In the genomic region with DNA sequence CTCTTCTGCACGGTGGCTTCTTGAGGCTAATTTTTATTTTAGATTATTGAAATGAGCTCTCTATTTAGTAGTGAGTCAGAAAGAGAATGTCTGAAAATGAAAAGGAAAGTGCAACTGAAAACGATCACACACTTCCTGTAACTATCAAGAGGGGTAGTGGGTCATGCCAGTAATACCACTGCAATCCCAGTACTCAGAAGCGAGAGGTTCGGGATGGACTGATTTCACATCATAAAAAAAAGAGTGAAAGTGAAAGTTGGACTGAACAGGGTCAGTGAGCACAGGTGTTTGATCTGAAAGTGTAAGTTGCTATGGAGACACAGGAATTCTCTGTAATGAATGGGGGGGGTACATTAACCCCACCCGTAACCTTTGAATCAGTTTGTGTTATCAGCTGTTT, we compare ENCODE assay signal across 24 mouse cellular contexts. TPM values are rescaled to one million over a fixed set of nuclear protein-coding genes. Genes with fewer than 3 reads are reported as not detected.
DNase-seq lines count a peak whose midpoint lies in the region; ATAC-seq and TF ChIP-seq lines count a peak whose summit lies in the region.
"Had no signal": no experiment of that assay in that cellular context is flagged by ENCODE, and none has a peak within 500 bp of the region (broad histone marks: within the 10 kb centered on the region; RNA-seq: fewer than 3 reads in every experiment).

No protein-coding gene starts in this region.

- no peak for TF ChIP-seq CTCF in midbrain, postnatal 0 days (IDR thresholded peaks at IDR 0.05)

- no peaks in the 10 kb centered on the region for H3K4me1 ChIP-seq in midbrain, postnatal 0 days (ENCODE audit: insufficient read depth, low read length)
- H3K4me1 ChIP-seq in neural tube, embryonic 15.5 days, result no peaks in the 10 kb centered on the region
- H3K4me1 ChIP-seq: embryonic facial prominence, embryonic 13.5 days; limb, embryonic 15.5 days; midbrain, embryonic 10.5 days; neural tube, embryonic 13.5 days had no signal

- no peaks in the 10 kb centered on the region for H3K27me3 ChIP-seq in midbrain, postnatal 0 days (ENCODE audit: insufficient read depth, low read length)
- no peaks in the 10 kb centered on the region for H3K27me3 ChIP-seq in neural tube, embryonic 15.5 days (replicated peaks)
- H3K27me3 ChIP-seq: embryonic facial prominence, embryonic 13.5 days; limb, embryonic 15.5 days; neural tube, embryonic 13.5 days had no signal

- peak; percentile 33; the same call in 1 of the 2 replicates for ATAC-seq in common myeloid progenitor, adult 5-6 weeks (replicated peaks; ENCODE audit: low read depth, poor library complexity, severe bottlenecking)
- 0 out of 2 replicates have a peak, but pooled peaks have one; percentile 38 for ATAC-seq in monocyte, adult 5-6 weeks (replicated peaks; ENCODE audit: insufficient number of reproducible peaks, low FRiP score, low TSS enrichment, poor library complexity, severe bottlenecking)
- ATAC-seq in midbrain, postnatal 0 days (ENCODE audit: low FRiP score), result no peak
- no peak for ATAC-seq in neural tube, embryonic 15.5 days (ENCODE audit: low FRiP score)
- ATAC-seq: forebrain, embryonic 14.5 days; hindbrain, embryonic 16.5 days had no signal

- H3K9ac ChIP-seq in midbrain, postnatal 0 days (replicated peaks; ENCODE audit: low read length, poor library complexity, severe bottlenecking), result no peak overlapping the region
- H3K9ac ChIP-seq in neural tube, embryonic 15.5 days (replicated peaks), result no peak overlapping the region
- H3K9ac ChIP-seq: embryonic facial prominence, embryonic 13.5 days; limb, embryonic 15.5 days; neural tube, embryonic 13.5 days had no signal

- H3K9me3 ChIP-seq in midbrain, postnatal 0 days (ENCODE audit: low read length), result no peaks in the 10 kb centered on the region
- no peaks in the 10 kb centered on the region for H3K9me3 ChIP-seq in neural tube, embryonic 15.5 days (replicated peaks)
- H3K9me3 ChIP-seq: embryonic facial prominence, embryonic 13.5 days; limb, embryonic 15.5 days; midbrain, embryonic 10.5 days; neural tube, embryonic 13.5 days had no signal

- no peak overlapping the region for H3K27ac ChIP-seq in midbrain, postnatal 0 days (ENCODE audit: low read depth, low read length)
- H3K27ac ChIP-seq in neural tube, embryonic 15.5 days (replicated peaks), result no peak overlapping the region
- H3K27ac ChIP-seq: embryonic facial prominence, embryonic 13.5 days; heart, adult 2 months; layer of hippocampus, adult 2 months; limb, embryonic 15.5 days; midbrain, embryonic 10.5 days; neural tube, embryonic 13.5 days had no signal

- WGBS in midbrain, postnatal 0 days, result 86% methylated on average over 5 of the region's 5 CpGs
- WGBS in neural tube, embryonic 15.5 days, result 88% methylated on average over 5 of the region's 5 CpGs

- no peaks in the 10 kb centered on the region for H3K36me3 ChIP-seq in midbrain, postnatal 0 days (ENCODE audit: insufficient read depth, low read length)
- no peaks in the 10 kb centered on the region for H3K36me3 ChIP-seq in neural tube, embryonic 15.5 days
- H3K36me3 ChIP-seq: embryonic facial prominence, embryonic 13.5 days; limb, embryonic 15.5 days; midbrain, embryonic 10.5 days; neural tube, embryonic 13.5 days had no signal

- peak; percentile 21 for DNase-seq in thymus, postnatal 0 days (ENCODE audit: low spot score)
- no peak for DNase-seq in thymus, adult 18-20 months
- no peak for DNase-seq in midbrain, postnatal 0 days (ENCODE audit: low spot score)
- DNase-seq in cerebellum, postnatal 25 days, result no peak
- DNase-seq: cerebellum, adult 18-20 months; cerebellum, postnatal 36 days; gastrocnemius, postnatal 14 days; heart, adult 2 months; heart, postnatal 36 days; kidney, adult 18-20 months; kidney, postnatal 10 days; lung, adult 2 months; right cerebral cortex, postnatal 25 days; thymus, postnatal 25 days had no signal

- H3K4me2 ChIP-seq in midbrain, postnatal 0 days (ENCODE audit: low read depth, low read length, poor library complexity, severe bottlenecking), result no peak overlapping the region
- H3K4me2 ChIP-seq in neural tube, embryonic 15.5 days, result no peak overlapping the region
- H3K4me2 ChIP-seq: embryonic facial prominence, embryonic 13.5 days; limb, embryonic 15.5 days; neural tube, embryonic 13.5 days had no signal

- H3K4me3 ChIP-seq in midbrain, postnatal 0 days (ENCODE audit: low read depth, low read length), result no peak overlapping the region
- H3K4me3 ChIP-seq in neural tube, embryonic 15.5 days (replicated peaks), result no peak overlapping the region
- H3K4me3 ChIP-seq: embryonic facial prominence, embryonic 13.5 days; heart, adult 2 months; layer of hippocampus, adult 2 months; limb, embryonic 15.5 days; midbrain, embryonic 10.5 days; neural tube, embryonic 13.5 days had no signal

RNA-seq across cellular contexts. Expression of a gene that starts 52.9 kb away (rescaled TPM):
- 26.6 and 27.6 TPM in 2 replicates for polyA plus RNA-seq in thymus, postnatal 0 days (2015; fragmentation: Nextera tagmentation; extraction: Ambion mirVana)
- 35.0 and 39.9 TPM in 2 replicates for total RNA-seq in common myeloid progenitor, adult 5-6 weeks (2017)
- 303 to 429 TPM (median 333 TPM) in 3 replicates for total RNA-seq in monocyte, adult 5-6 weeks (2017)
- total RNA-seq in midbrain, postnatal 0 days (2014; rRNA removed), result 3.6 TPM in 2 replicates
- 1.2 and 1.4 TPM in 2 replicates for polyA plus RNA-seq in midbrain, postnatal 0 days (2015; fragmentation: Nextera tagmentation; extraction: Ambion mirVana)
- 2.4 and 3.5 TPM in 2 replicates for polyA plus RNA-seq in neural tube, embryonic 15.5 days (2015; fragmentation: Nextera tagmentation; extraction: Ambion mirVana)

Comparison
In these comparisons a context has a peak if more than half of its experiments do, and no peak if none do; other contexts are left out.
1. ATAC-seq: peak in common myeloid progenitor, adult 5-6 weeks (single experiment) and monocyte, adult 5-6 weeks (single experiment); none in midbrain, postnatal 0 days (single experiment) and neural tube, embryonic 15.5 days (single experiment).